Mouse (Mus musculus): ENCODE measurements at regions not wholly inside any gene's neighbourhood (a gene's known extent, or its start where the extent isn't known, plus 50 kb on each side); places are given as distances from the start of the nearest gene placed in this dataset.
"Not testable (repeated sequence)": the region's sequence is repeated elsewhere in the genome, so short reads cannot be mapped to it uniquely, and the experiment has no call there.

- DNase-seq (ENCODE audit: low spot score in 2 of 2): peak; percentile 5 to 6
These were observed 112.7 kb upstream of the Grin3a start for GRCm38 (mm10) chr4:49958275-49958674.

DNA sequence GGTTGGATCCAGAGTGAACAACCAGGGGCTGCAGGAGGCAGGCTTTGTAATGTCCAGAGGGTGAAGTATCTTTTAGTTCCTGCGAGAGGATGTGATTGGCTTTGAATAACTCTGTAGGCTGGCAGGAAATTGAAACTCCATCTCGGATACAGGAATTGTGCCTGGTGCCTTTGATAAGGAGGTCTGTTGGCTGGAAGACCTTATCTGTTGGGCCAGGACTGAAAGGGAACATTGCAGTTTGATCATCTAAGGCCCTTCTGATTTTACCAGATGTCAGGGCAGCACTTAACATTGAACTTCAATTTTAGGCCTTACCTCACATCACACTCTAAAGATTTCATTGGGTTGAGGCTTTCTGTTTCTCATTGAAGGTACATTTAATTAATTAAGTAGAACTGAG lies 111.3 kb upstream of the Grin3a start:
- DNase-seq (ENCODE audit: low spot score in 2 of 2): no peak

GRCm38 (mm10) chr4:49946306-49946705 lies 100.8 kb upstream of the Grin3a start:
- no peak for DNase-seq (ENCODE audit: low spot score in 2 of 2)

DNA sequence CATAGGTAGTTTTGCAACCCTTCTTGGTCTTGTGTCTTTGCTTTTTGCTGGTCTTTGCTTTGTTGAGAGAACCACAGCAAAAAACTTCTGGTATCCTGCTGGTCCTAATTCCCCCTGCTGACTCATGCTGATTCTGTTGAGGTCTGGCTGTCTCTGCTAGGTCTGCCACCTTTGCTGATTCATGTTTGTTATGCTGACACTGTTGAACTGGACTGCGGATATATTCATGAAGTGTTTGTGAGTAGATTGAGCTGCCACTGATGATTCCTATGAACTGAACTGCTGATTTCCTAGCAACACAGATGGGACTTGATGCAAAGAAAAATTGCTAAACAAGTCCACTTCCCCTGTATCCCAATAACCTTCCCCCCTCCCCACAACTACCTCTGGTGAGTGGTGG lies 91.9 kb upstream of the Grin3a start:
- DNase-seq (ENCODE audit: low spot score in 2 of 2): no peak

DNA sequence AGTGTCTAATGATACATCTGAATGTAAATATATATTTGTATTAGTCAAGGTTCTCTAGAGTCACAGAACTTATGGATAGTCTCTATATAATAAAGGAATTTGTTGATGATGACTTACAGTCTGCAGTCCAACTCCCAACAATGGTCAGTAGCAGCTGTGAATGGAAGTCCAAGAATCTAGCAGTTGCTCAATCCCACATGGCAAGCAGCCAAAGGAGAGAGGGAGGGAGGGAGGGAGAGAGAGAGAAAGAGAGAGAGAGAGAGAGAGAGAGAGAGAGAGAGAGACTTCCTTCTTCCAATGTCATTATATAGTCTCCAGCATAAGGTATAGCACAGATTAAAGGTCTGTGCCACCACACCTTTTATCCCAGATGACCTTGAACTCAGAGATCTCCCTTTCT lies 84.1 kb upstream of the Grin3a start:
- DNase-seq (ENCODE audit: low spot score in 2 of 2): not testable (repeated sequence)

DNA sequence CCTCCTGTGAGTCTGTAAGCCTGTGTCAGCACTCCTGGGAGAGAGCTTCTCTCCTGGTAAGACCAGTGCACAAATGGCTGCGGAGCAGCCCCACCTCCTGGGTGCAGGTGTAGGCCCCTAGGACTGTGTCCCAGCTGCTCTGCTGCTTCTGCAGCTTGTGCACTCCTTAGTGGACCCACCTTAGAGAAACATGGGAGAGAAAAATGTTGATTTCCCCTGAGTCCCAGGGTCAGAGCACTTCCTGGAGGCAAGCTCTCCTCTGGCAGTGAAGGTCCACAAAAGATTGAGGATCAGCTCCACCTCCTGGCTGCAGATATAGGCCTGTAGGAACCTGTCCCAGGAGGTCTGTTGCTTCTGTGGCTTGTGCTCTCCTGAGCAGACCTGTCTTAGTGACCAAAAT lies 81.5 kb upstream of the Grin3a start:
- no peak for DNase-seq (ENCODE audit: low spot score in 2 of 2)

DNA sequence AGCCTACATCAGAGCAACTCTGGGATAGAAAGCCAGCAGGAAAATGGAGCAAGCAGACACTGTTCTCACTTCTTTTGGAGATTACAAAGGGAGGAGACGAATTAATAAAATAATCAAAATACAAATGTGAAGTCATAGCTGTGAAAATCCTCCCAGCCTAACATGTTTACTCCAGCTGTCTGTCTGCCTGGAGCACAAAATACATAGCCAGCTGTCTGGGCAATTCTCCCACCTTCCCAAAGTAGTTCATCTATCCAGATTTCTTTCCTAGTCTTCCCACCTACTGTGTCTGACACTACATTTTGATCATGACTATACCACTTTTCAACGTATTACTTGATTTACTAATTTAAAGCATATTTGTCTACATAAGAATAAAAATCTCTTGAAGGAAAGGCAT lies 68.7 kb upstream of the Grin3a start:
- no peak for DNase-seq (ENCODE audit: low spot score in 2 of 2)

- peak; percentile 51 to 61 for DNase-seq (ENCODE audit: low spot score in 2 of 2)
These were observed 68.1 kb upstream of the Grin3a start for GRCm38 (mm10) chr4:49913636-49914035.

Data from layer of hippocampus, adult 8-10 months (tissue).